Mouse (Mus musculus) spleen, adult 2 months (tissue): ENCODE measurements at regions not wholly inside any gene's neighbourhood (a gene's known extent, or its start where the extent isn't known, plus 50 kb on each side); places are given as distances from the start of the nearest gene placed in this dataset.

ENCODE experiments used
- DNase-seq, 2 experiments: peaks; one replicate each; pipeline versions ENCODE4 v3.0.0 to v3.0.0-alpha.2; 2012 to 2021; ENCODE audit warnings: low spot score in 2 of 2, low read depth in 1 of 2
- H3K27ac ChIP-seq: fragments of 200-500 bp; 2 replicates; pipeline ENCODE4 v1.5.1; 2012; ENCODE audit warnings: low read length, inconsistent platforms; ENCODE audit not compliant: insufficient read depth
- H3K27me3 ChIP-seq: fragments of 200-500 bp; 2 replicates; pipeline ENCODE4 v1.6.1; 2012; ENCODE audit warnings: mild to moderate bottlenecking, moderate library complexity, low read length, inconsistent platforms; ENCODE audit not compliant: control insufficient read depth, insufficient read depth
- H3K36me3 ChIP-seq: fragments of 200-500 bp; 2 replicates; pipeline ENCODE4 v1.6.1; 2012; ENCODE audit warnings: mild to moderate bottlenecking, low read length, inconsistent platforms; ENCODE audit not compliant: control insufficient read depth, insufficient read depth
- H3K4me1 ChIP-seq: fragments of 200-500 bp; 2 replicates; pipeline ENCODE4 v1.6.1; 2011; ENCODE audit warnings: inconsistent platforms; ENCODE audit not compliant: control insufficient read depth, insufficient read depth, insufficient read length
- H3K4me3 ChIP-seq: fragments of 200-500 bp; 2 replicates; pipeline ENCODE4 v1.5.1; 2011; ENCODE audit warnings: mild to moderate bottlenecking, inconsistent platforms; ENCODE audit not compliant: insufficient read depth, insufficient read length; ENCODE audit errors: extremely low read depth
- CTCF ChIP-seq: fragments of 200-500 bp; IDR thresholded peaks from 2 replicates; pipeline ENCODE4 v1.5.1; 2011; ENCODE audit warnings: mild to moderate bottlenecking, inconsistent platforms; ENCODE audit not compliant: insufficient read depth, insufficient read length, insufficient replicate concordance; ENCODE audit errors: extremely low read depth
- POLR2A ChIP-seq: fragments of 200-500 bp; IDR thresholded peaks from 2 replicates; pipeline ENCODE4 v1.6.1; 2011; ENCODE audit warnings: low read depth, low read length, inconsistent platforms
- WGBS: fragments of 180-500 bp; shearing (Covaris S2); methylation state at CpG from one replicate; pipeline ENCODE4 v1.1.7; 2018; 5-methylcytosine and 5-hydroxymethylcytosine counted together

- Histone ChIP-seq H3K36me3 (no peaks in the 10 kb centered on the region), H3K4me3 (no peak overlapping the region), H3K27me3 (no peaks in the 10 kb centered on the region), H3K27ac (no peak overlapping the region), H3K4me1 (no peaks in the 10 kb centered on the region)
- TF ChIP-seq CTCF (no peak), POLR2A (no peak)
- DNase-seq, result no peak
- 31% methylated on average over 8 of the region's 8 CpGs for WGBS
Observed at GRCm38 (mm10) chr7:70649760-70650377, 283.3 kb upstream of the Nr2f2 start.

GRCm38 (mm10) chr7:70646801-70647200, 280.3 kb upstream of the Nr2f2 start:
- 74% methylated on average over 2 of the region's 2 CpGs for WGBS

GRCm38 (mm10) chr7:70643694-70644301, 277.3 kb upstream of the Nr2f2 start:
- no peak for DNase-seq
- Histone ChIP-seq H3K4me1 (no peaks in the 10 kb centered on the region), H3K4me3 (no peak overlapping the region), H3K27ac (no peak overlapping the region), H3K27me3 (no peaks in the 10 kb centered on the region), H3K36me3 (no peaks in the 10 kb centered on the region)
- WGBS, result 69% methylated on average over 9 of the region's 9 CpGs
- no peak for TF ChIP-seq CTCF

More at GRCm38 (mm10) chr7:70646801-70647200, 280.3 kb upstream of the Nr2f2 start:
- no peak for DNase-seq
- TF ChIP-seq POLR2A, result no peak
- TF ChIP-seq CTCF, result no peak
- H3K4me3 ChIP-seq, result no peak overlapping the region
- no peaks in the 10 kb centered on the region for H3K4me1 ChIP-seq
- no peaks in the 10 kb centered on the region for H3K36me3 ChIP-seq
- H3K27me3 ChIP-seq, result no peaks in the 10 kb centered on the region
- no peak overlapping the region for H3K27ac ChIP-seq

GRCm38 (mm10) chr7:70643055-70643454, 276.5 kb upstream of the Nr2f2 start:
- no peak for DNase-seq
- Histone ChIP-seq H3K27ac (no peak overlapping the region), H3K4me1 (no peaks in the 10 kb centered on the region), H3K36me3 (no peaks in the 10 kb centered on the region), H3K4me3 (no peak overlapping the region), H3K27me3 (no peaks in the 10 kb centered on the region)
- TF ChIP-seq CTCF (no peak), POLR2A (no peak)
- WGBS, result 11% methylated on average over 1 of the region's 1 CpGs

- DNase-seq, result no peak
- Histone ChIP-seq H3K4me3 (no peak overlapping the region), H3K4me1 (no peaks in the 10 kb centered on the region), H3K27ac (no peak overlapping the region), H3K27me3 (no peaks in the 10 kb centered on the region), H3K36me3 (no peaks in the 10 kb centered on the region)
- TF ChIP-seq CTCF, result no peak
- no peak for TF ChIP-seq POLR2A
- WGBS, result 61% methylated on average over 11 of the region's 11 CpGs
Observed at GRCm38 (mm10) chr7:70641217-70641616, 274.7 kb upstream of the Nr2f2 start.

- no peak overlapping the region for H3K27ac ChIP-seq
- H3K36me3 ChIP-seq, result no peaks in the 10 kb centered on the region
- WGBS, result 88% methylated on average over 11 of the region's 11 CpGs
- no peak for TF ChIP-seq CTCF
- no peak for TF ChIP-seq POLR2A
- H3K4me1 ChIP-seq, result no peaks in the 10 kb centered on the region
- no peak for DNase-seq
- no peak overlapping the region for H3K4me3 ChIP-seq
- H3K27me3 ChIP-seq, result no peaks in the 10 kb centered on the region
Observed at GRCm38 (mm10) chr7:70640574-70640973, 274.0 kb upstream of the Nr2f2 start.

- WGBS, result 80% methylated on average over 2 of the region's 2 CpGs
- TF ChIP-seq CTCF (no peak), POLR2A (no peak)
- DNase-seq, result no peak
- H3K4me1 ChIP-seq, result no peaks in the 10 kb centered on the region
- H3K27ac ChIP-seq, result no peak overlapping the region
- no peaks in the 10 kb centered on the region for H3K36me3 ChIP-seq
- H3K27me3 ChIP-seq, result no peaks in the 10 kb centered on the region
- H3K4me3 ChIP-seq, result no peak overlapping the region
Observed at GRCm38 (mm10) chr7:70638161-70638560, 271.6 kb upstream of the Nr2f2 start.
